Mouse (Mus musculus) right cerebral cortex, adult 18-20 months (tissue): ENCODE measurements at regions not wholly inside any gene's neighbourhood (a gene's known extent, or its start where the extent isn't known, plus 50 kb on each side); places are given as distances from the start of the nearest gene placed in this dataset.

ENCODE experiments used
- DNase-seq: peaks from one replicate; pipeline ENCODE4 v3.0.0; 2022; ENCODE audit warnings: mixed read lengths

- DNase-seq = no peak
These were observed 282.4 kb upstream of the Ptprd start for GRCm38 (mm10) chr4:78494117-78494516.

GRCm38 (mm10) chr4:78466591-78466990, 254.8 kb upstream of the Ptprd start:
- DNase-seq = no peak

GRCm38 (mm10) chr4:78456284-78456683, 244.5 kb upstream of the Ptprd start:
- DNase-seq = no peak

GRCm38 (mm10) chr4:78417153-78417552, 205.4 kb upstream of the Ptprd start:
- no peak for DNase-seq

- peak; percentile 17 for DNase-seq
These were observed 177.6 kb upstream of the Ptprd start for GRCm38 (mm10) chr4:78389406-78389805.

GRCm38 (mm10) chr4:78355162-78355561, 143.4 kb upstream of the Ptprd start:
- DNase-seq = no peak

GRCm38 (mm10) chr4:78335777-78336176, 124.0 kb upstream of the Ptprd start:
- DNase-seq = peak; percentile 17

GRCm38 (mm10) chr4:78288506-78288905, 76.7 kb upstream of the Ptprd start:
- DNase-seq = peak; percentile 54
